Mouse (Mus musculus): ENCODE measurements around the gene Cdk5rap3. TPM values are rescaled to one million over a fixed set of nuclear protein-coding genes. Genes with fewer than 3 reads are reported as not detected.

The Cdk5rap3 gene
- polyA plus RNA-seq, 1 experiment from 2014 or later, result 67.5 TPM

DNA sequence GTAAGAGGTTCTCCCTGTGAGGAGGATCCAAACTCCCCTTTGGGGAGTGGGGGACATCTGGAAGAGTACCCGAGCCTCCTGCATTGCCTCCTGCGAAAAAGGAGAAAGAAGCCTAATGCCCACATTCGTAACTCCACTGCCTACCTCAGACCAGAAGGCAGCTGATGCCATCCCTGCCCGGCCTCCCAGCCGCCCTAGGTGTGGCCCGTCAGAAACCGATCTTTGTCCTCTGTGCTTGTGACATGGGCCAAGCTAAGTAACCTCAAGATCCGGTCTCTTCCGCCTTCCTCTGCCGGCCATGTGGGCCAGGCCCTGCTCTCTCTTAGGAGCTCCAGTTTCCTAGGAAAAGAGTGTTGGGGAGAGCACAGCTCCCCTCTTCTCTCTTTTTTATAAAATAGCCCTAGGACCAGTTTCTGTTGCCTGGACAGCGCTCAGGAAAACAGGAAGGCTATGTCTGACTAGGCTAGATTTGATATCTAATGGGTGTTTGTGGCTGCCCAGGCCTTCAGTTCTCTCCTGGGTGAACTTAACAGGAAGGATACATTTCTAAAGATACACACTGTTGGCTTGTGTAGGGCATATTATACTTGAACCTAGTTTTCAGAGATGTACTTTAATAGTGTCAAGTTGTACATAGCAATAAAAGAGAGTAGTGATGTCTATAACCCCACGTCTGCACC, 9.3 kb upstream of the Cdk5rap3 start:
- WGBS, result 83% methylated on average over 12 of the region's 12 CpGs
- no peak overlapping the region for H3K9ac ChIP-seq (ENCODE audit: low read length)
- peaks cover 2% of the 10 kb centered on the region; the same call in 1 of the 2 replicates for H3K27me3 ChIP-seq (ENCODE audit: control insufficient read depth, insufficient read depth, low read depth, low read length)
- H3K27ac ChIP-seq (ENCODE audit: low read length), result no peak overlapping the region
- no peak overlapping the region for H3K4me2 ChIP-seq (ENCODE audit: low read depth, low read length)
- no peak for ATAC-seq (ENCODE audit: low read depth)
- peaks cover 2% of the 10 kb centered on the region; the same call in 1 of the 2 replicates for H3K4me1 ChIP-seq (replicated peaks; ENCODE audit: control insufficient read depth, insufficient read depth, low read length)
- no peak overlapping the region for H3K4me3 ChIP-seq (ENCODE audit: low read length)
- no peaks in the 10 kb centered on the region for H3K36me3 ChIP-seq (ENCODE audit: control insufficient read depth, insufficient read depth, low read length)
- no peaks in the 10 kb centered on the region for H3K9me3 ChIP-seq (ENCODE audit: control insufficient read depth, low read length)

DNA sequence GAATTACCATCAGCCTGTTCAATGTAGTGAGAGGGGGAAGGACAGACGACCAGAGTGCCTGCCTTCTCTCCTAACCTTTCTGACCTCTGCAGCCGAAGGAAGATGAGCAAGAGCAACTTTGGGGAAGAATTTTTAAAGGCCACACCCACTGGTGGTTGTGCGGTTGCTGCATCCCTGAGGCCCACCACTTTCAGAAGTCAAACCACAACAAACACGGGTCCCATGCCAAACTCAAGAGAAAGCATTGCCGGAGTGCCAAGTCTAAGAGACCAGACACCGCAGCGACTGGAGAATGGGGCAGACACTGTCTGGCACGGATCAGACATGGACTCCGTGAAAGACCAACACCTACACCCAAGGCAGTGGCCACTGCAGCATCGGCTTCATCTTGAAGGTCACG, 8.6 kb upstream of the Cdk5rap3 start:
- Histone ChIP-seq H3K4me3 (ENCODE audit: low read length) (no peak overlapping the region), H3K36me3 (ENCODE audit: control insufficient read depth, insufficient read depth, low read length) (no peaks in the 10 kb centered on the region), H3K27ac (ENCODE audit: low read length) (no peak overlapping the region), H3K9me3 (ENCODE audit: control insufficient read depth, low read length) (no peaks in the 10 kb centered on the region), H3K9ac (ENCODE audit: low read length) (no peak overlapping the region), H3K4me2 (ENCODE audit: low read depth, low read length) (no peak overlapping the region), H3K27me3 (ENCODE audit: control insufficient read depth, insufficient read depth, low read depth, low read length) (peaks cover 2% of the 10 kb centered on the region; the same call in 1 of the 2 replicates), H3K4me1 (replicated peaks; ENCODE audit: control insufficient read depth, insufficient read depth, low read length) (peaks cover 2% of the 10 kb centered on the region; the same call in 1 of the 2 replicates)
- WGBS, result 72% methylated on average over 11 of the region's 11 CpGs
- ATAC-seq (ENCODE audit: low read depth), result no peak

DNA sequence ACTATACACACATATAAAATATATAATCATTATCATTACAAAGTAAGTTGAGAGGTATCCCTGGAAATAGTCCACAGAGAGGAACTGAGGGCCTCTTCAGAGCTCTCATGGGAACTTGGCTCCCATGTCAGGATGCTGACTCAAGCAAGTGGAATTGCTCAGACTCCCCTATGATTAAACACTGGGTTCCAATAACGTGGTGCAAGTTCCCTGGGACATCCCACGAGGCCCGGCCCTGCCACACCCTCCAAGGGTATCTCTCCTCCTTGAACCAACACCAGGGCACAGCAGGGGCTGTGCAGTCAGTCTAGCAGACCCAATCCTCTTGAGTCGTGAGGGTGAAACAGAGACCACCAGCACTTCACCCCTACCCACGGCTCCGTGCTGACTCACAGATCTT, 2.7 kb upstream of the Cdk5rap3 start:
- no peaks in the 10 kb centered on the region for H3K36me3 ChIP-seq (ENCODE audit: control insufficient read depth, insufficient read depth, low read length)

DNA sequence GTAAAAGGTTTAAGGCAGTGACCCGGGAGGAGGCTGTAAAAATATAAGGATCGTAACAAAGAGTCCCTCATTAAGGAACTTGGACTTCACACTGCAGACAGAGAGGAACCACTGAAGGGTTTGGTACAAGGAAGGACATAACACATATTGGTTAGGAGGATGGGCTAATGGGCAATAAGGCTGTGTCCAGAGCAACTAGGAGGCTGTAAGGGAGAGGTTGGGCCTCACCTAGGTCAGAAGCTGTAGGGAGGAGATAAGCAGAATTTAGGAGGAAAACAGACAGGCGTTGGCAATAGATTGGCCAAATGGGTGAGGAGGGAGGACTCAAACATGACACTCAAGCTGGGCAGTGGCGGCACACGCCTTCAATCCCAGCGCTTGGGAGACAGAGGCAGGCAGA, 1.1 kb upstream of the Cdk5rap3 start:
- no peaks in the 10 kb centered on the region for H3K36me3 ChIP-seq (ENCODE audit: control insufficient read depth, insufficient read depth, low read length)
- no peaks in the 10 kb centered on the region for H3K27me3 ChIP-seq (ENCODE audit: control insufficient read depth, insufficient read depth, low read depth, low read length)
- no peak overlapping the region for H3K4me3 ChIP-seq (ENCODE audit: low read length)
- 84% methylated on average over 6 of the region's 6 CpGs for WGBS
- no peak overlapping the region for H3K27ac ChIP-seq (ENCODE audit: low read length)
- no peak for ATAC-seq (ENCODE audit: low read depth)
- H3K9me3 ChIP-seq (ENCODE audit: control insufficient read depth, low read length), result no peaks in the 10 kb centered on the region
- H3K9ac ChIP-seq (ENCODE audit: low read length), result no peak overlapping the region
- peaks cover 11% of the 10 kb centered on the region for H3K4me1 ChIP-seq (replicated peaks; ENCODE audit: control insufficient read depth, insufficient read depth, low read length)
- no peak overlapping the region for H3K4me2 ChIP-seq (ENCODE audit: low read depth, low read length)

More for the DNA sequence above, 2.7 kb upstream of the Cdk5rap3 start:
- Histone ChIP-seq H3K9me3 (ENCODE audit: control insufficient read depth, low read length) (no peaks in the 10 kb centered on the region), H3K9ac (ENCODE audit: low read length) (no peak overlapping the region), H3K4me3 (ENCODE audit: low read length) (no peak overlapping the region), H3K4me1 (replicated peaks; ENCODE audit: control insufficient read depth, insufficient read depth, low read length) (peaks cover 11% of the 10 kb centered on the region), H3K27ac (ENCODE audit: low read length) (no peak overlapping the region), H3K4me2 (ENCODE audit: low read depth, low read length) (no peak overlapping the region), H3K27me3 (ENCODE audit: control insufficient read depth, insufficient read depth, low read depth, low read length) (no peaks in the 10 kb centered on the region)
- WGBS, result 35% methylated on average over 6 of the region's 6 CpGs
- no peak for ATAC-seq (ENCODE audit: low read depth)

- 25% methylated on average over 12 of the region's 13 CpGs for WGBS
- no peaks in the 10 kb centered on the region for H3K9me3 ChIP-seq (ENCODE audit: control insufficient read depth, low read length)
- peak overlapping the region; percentile 52 for H3K4me2 ChIP-seq (ENCODE audit: low read depth, low read length)
- H3K9ac ChIP-seq (ENCODE audit: low read length), result no peak overlapping the region
- ATAC-seq (ENCODE audit: low read depth), result peak; percentile 13
- no peak overlapping the region for H3K27ac ChIP-seq (ENCODE audit: low read length)
- peaks cover 11% of the 10 kb centered on the region for H3K4me1 ChIP-seq (replicated peaks; ENCODE audit: control insufficient read depth, insufficient read depth, low read length)
- no peaks in the 10 kb centered on the region for H3K36me3 ChIP-seq (ENCODE audit: control insufficient read depth, insufficient read depth, low read length)
- peak overlapping the region; percentile 38 for H3K4me3 ChIP-seq (ENCODE audit: low read length)
- H3K27me3 ChIP-seq (ENCODE audit: control insufficient read depth, insufficient read depth, low read depth, low read length), result no peaks in the 10 kb centered on the region
These were observed 645 bp upstream of the Cdk5rap3 start for GRCm38 (mm10) chr11:96916885-96917396.

- 78% methylated on average over 11 of the region's 11 CpGs for WGBS
- no peak for ATAC-seq (ENCODE audit: low read depth)
- Histone ChIP-seq H3K4me2 (ENCODE audit: low read depth, low read length) (no peak overlapping the region), H3K27ac (ENCODE audit: low read length) (no peak overlapping the region), H3K9ac (ENCODE audit: low read length) (no peak overlapping the region), H3K4me1 (replicated peaks; ENCODE audit: control insufficient read depth, insufficient read depth, low read length) (peaks cover 11% of the 10 kb centered on the region), H3K36me3 (ENCODE audit: control insufficient read depth, insufficient read depth, low read length) (peaks cover 10% of the 10 kb centered on the region), H3K27me3 (ENCODE audit: control insufficient read depth, insufficient read depth, low read depth, low read length) (no peaks in the 10 kb centered on the region), H3K9me3 (ENCODE audit: control insufficient read depth, low read length) (no peaks in the 10 kb centered on the region), H3K4me3 (ENCODE audit: low read length) (no peak overlapping the region)
These were observed 3.6 kb downstream of the Cdk5rap3 start for GRCm38 (mm10) chr11:96912682-96913081.

GRCm38 (mm10) chr11:96910003-96910402, 6.3 kb downstream of the Cdk5rap3 start:
- peak; percentile 73 for ATAC-seq (ENCODE audit: low read depth)
- Histone ChIP-seq H3K27me3 (ENCODE audit: control insufficient read depth, insufficient read depth, low read depth, low read length) (no peaks in the 10 kb centered on the region), H3K4me3 (ENCODE audit: low read length) (no peak overlapping the region), H3K9ac (ENCODE audit: low read length) (no peak overlapping the region), H3K4me1 (replicated peaks; ENCODE audit: control insufficient read depth, insufficient read depth, low read length) (peaks cover 8% of the 10 kb centered on the region), H3K27ac (ENCODE audit: low read length) (no peak overlapping the region), H3K4me2 (ENCODE audit: low read depth, low read length) (no peak overlapping the region), H3K9me3 (ENCODE audit: control insufficient read depth, low read length) (no peaks in the 10 kb centered on the region), H3K36me3 (ENCODE audit: control insufficient read depth, insufficient read depth, low read length) (peaks cover 10% of the 10 kb centered on the region)
- WGBS, result 27% methylated on average over 7 of the region's 7 CpGs

DNA sequence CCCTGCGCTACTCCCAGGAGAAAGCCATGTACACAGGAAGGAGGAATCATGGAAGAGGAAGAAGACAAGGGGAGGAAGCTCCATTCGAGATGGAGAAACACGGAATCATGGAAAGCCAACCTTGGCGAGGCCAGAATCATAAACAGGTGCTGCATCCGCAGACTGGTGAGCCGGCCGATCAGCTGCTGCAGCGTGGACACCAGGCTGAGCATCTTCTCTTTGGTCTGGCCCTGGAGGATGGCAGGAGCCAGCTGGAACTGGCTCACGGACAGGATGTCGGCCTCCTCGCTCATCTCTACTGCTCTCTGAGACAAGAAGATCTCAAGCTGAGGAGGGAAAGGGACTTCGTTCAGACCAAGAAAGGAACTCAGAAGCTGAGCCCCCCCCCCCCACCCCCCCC, 7.7 kb downstream of the Cdk5rap3 start:
- no peak overlapping the region for H3K4me2 ChIP-seq (ENCODE audit: low read depth, low read length)
- no peak overlapping the region for H3K27ac ChIP-seq (ENCODE audit: low read length)
- no peaks in the 10 kb centered on the region for H3K9me3 ChIP-seq (ENCODE audit: control insufficient read depth, low read length)
- H3K4me3 ChIP-seq (ENCODE audit: low read length), result no peak overlapping the region
- H3K9ac ChIP-seq (ENCODE audit: low read length), result no peak overlapping the region
- H3K4me1 ChIP-seq (replicated peaks; ENCODE audit: control insufficient read depth, insufficient read depth, low read length), result peaks cover 6% of the 10 kb centered on the region
- ATAC-seq (ENCODE audit: low read depth), result no peak
- H3K36me3 ChIP-seq (ENCODE audit: control insufficient read depth, insufficient read depth, low read length), result peaks cover 10% of the 10 kb centered on the region
- H3K27me3 ChIP-seq (ENCODE audit: control insufficient read depth, insufficient read depth, low read depth, low read length), result no peaks in the 10 kb centered on the region
- 86% methylated on average over 12 of the region's 12 CpGs for WGBS

GRCm38 (mm10) chr11:96906431-96907161, 9.7 kb downstream of the Cdk5rap3 start:
- no peak overlapping the region for H3K27ac ChIP-seq (ENCODE audit: low read length)
- H3K9ac ChIP-seq (ENCODE audit: low read length), result no peak overlapping the region
- peaks cover 10% of the 10 kb centered on the region for H3K36me3 ChIP-seq (ENCODE audit: control insufficient read depth, insufficient read depth, low read length)
- H3K4me1 ChIP-seq (replicated peaks; ENCODE audit: control insufficient read depth, insufficient read depth, low read length), result peaks cover 13% of the 10 kb centered on the region
- 35% methylated on average over 15 of the region's 15 CpGs for WGBS
- H3K27me3 ChIP-seq (ENCODE audit: control insufficient read depth, insufficient read depth, low read depth, low read length), result no peaks in the 10 kb centered on the region
- H3K4me2 ChIP-seq (ENCODE audit: low read depth, low read length), result no peak overlapping the region
- no peaks in the 10 kb centered on the region for H3K9me3 ChIP-seq (ENCODE audit: control insufficient read depth, low read length)
- 0 out of 2 replicates have a peak, but pooled peaks have one; percentile 19 for ATAC-seq (ENCODE audit: low read depth)
- H3K4me3 ChIP-seq (ENCODE audit: low read length), result no peak overlapping the region
